Mouse (Mus musculus): ENCODE measurements around the gene Kcnn1.

DNA sequence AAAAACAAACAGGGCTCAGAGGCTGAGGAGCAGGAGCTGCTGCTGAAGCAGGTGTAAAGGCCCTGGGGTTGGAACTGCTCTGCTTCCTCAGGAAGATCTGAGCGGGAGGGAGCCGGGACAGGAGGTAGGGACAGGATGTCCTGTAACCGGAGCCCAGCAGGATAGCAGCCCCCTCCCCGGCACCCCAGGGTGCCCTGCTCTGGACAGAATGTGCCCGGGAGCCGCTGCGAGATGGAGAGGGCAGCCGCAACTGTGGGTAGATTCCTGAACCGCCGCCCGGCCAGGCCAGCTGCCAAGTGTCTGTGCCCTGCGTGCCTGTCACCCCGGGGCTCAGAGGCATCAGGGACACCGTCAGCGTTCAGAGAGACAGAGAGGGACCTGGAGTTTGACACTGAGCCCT lies 29.5 kb downstream of the Kcnn1 start:
- TF ChIP-seq EP300 (IDR thresholded peaks at IDR 0.05; ENCODE audit: insufficient read depth, low read depth, low read length) (no peak), POLR2A (IDR thresholded peaks at IDR 0.05; ENCODE audit: insufficient read depth, low read length) (no peak)
